Mouse (Mus musculus): ENCODE data around the gene Rab5b.

DNA sequence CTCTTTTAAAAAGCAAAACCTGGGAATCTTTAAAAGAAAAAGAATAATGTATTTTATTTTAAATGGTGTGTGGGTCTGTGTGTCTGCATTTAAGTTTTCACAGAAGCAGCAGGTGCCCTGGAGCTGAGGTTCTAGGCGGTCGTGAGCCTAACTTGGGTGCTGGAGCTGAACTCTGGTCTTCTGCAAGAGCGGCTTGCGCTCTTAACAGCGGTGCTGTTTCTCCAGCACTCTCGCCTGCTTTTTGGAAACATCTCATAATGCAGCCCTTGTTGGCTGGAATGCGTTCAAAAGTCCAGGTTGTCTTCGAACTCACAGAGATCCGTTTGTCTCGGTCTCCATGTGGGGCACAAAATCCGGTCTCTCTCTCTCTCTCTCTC is 9.2 kb upstream of the Rab5b start:
- TF ChIP-seq GATA1 (IDR thresholded peaks at IDR 0.05; ENCODE audit: borderline replicate concordance, low read length), result no peak
- TF ChIP-seq FLI1 (IDR thresholded peaks at IDR 0.05; ENCODE audit: low read length), result no peak

Measured in megakaryocyte, embryonic 14.5 days (primary cell).